Mouse (Mus musculus): ENCODE results near the gene Ndufc2.

DNA sequence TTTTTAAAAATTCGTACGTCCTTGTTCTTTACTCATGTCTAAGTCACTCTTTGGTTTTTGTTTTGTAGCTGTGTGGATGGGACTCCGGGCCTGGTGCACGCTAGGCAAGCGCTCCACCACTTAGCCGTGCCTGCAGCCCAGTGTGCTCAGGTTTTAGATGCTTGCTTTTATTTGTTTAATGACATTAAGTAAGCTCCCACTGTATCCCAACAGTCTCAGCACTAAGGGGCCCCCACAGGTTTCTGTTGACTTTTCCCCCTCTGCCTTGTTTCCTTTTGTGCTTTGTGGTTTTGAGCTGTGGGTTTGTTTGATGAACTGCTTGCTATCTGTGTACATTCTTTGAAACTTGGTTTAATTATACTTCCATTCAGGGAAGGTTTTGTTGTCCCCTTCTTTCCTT is 52.4 kb downstream of the Ndufc2 start:
- TF ChIP-seq CTCF (IDR thresholded peaks at IDR 0.05) (no peak), EP300 (IDR thresholded peaks at IDR 0.05) (no peak)

Data from lung, postnatal 0 days (tissue).